Mouse (Mus musculus) ovary, postnatal 36 days (tissue): ENCODE data around the gene Glis3.

ENCODE experiments used
- DNase-seq: peaks from one replicate; pipeline ENCODE4 v3.0.0; 2022; ENCODE audit warnings: low spot score, mixed read lengths

Gene Glis3

GRCm38 (mm10) chr19:28328444-28329110 lies 351.3 kb downstream of the Glis3 start:
- no peak for DNase-seq

DNA sequence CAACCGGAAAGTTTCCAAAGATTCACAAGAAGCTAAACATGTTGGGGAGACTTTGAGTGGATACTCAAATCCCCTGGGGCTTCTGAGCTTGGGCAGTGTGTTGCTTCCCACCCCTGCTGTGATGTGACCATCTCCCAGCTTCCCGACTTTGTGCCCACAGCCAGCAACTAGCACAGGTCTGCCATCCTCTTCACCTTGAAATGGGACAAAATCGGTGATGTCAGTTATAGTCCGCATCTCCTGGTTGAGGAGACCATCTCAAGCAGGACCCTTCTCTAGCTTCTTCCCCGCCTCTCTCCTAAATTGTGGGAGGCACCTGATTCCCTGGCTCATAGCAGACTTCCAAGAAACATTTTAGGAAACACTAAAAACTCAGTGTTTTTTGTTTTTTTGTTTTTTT lies 352.3 kb downstream of the Glis3 start:
- no peak for DNase-seq

- no peak for DNase-seq
Observed at GRCm38 (mm10) chr19:28306036-28306435, 373.8 kb downstream of the Glis3 start.

GRCm38 (mm10) chr19:28305510-28305909 lies 374.4 kb downstream of the Glis3 start:
- DNase-seq, result no peak

DNA sequence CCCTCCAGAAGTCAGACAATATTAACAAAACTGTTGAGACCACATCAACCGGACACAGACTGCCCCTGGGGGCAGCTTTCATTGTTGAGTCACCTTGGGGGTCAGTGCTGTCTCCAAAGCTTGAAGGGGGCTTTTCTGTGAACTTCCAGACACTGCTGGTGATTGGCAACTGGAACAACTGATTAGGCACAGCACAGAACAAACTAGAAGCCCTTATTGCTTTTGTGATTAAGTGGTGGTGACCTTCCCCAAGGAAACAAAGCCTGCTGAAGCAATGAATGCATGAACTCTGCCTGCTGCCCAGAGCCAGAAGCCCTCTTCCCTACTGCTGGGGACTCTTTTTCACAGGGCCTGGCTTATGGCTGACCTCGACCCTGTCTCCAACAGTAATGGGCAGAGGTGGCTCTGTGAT lies 377.0 kb downstream of the Glis3 start:
- DNase-seq, result no peak

- no peak for DNase-seq
Observed at GRCm38 (mm10) chr19:28300226-28300625, 379.7 kb downstream of the Glis3 start.

DNA sequence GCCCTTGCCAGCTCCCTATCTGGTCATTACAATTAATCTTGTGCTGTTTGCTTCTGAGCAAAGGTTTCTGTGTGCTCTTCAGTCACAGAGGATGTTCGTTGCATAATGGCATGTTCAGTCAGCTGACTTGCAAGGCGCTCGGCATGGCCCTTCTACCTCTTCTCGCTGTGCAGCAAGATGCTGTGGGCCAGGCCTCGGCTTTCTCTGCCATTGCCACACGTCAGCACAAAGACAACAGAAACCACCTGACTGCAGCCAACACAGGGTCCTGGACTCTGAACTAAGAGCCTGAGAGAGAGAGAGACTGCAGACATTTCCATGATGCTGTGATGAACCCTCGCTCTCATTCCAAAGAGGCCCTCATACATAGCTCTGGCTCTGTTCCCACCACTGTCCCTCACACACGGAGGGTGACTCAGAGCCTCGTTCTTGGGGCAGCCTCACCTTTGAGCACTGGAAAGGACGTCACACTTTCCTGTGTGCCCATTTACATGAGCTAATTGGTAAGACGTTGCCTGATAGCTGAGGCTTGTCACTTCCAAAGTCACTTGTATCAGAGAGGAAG lies 380.6 kb downstream of the Glis3 start:
- DNase-seq, result no peak

- no peak for DNase-seq
Observed at GRCm38 (mm10) chr19:28298669-28299068, 381.2 kb downstream of the Glis3 start.

GRCm38 (mm10) chr19:28291596-28291995 lies 388.3 kb downstream of the Glis3 start:
- no peak for DNase-seq

GRCm38 (mm10) chr19:28289457-28289856 lies 390.4 kb downstream of the Glis3 start:
- no peak for DNase-seq

DNA sequence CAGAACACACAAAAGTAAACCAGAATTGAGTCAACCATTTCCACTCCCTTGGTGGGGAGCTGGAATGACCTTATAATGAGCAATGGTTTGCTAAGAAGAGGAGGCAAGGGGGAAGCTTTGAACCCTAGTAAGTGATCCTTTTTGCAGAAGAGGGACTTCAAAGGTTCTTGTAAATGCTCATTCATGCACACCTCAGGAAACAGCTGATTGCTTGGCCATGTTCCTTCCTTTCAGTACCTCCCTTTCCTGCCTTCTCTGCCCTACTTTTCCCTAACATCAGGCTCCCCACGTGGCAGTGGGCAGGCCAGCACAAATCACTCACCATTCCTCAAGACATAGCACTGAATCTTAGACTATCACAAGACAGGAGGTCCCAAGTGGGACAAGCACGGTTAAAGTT lies 392.4 kb downstream of the Glis3 start:
- no peak for DNase-seq

DNA sequence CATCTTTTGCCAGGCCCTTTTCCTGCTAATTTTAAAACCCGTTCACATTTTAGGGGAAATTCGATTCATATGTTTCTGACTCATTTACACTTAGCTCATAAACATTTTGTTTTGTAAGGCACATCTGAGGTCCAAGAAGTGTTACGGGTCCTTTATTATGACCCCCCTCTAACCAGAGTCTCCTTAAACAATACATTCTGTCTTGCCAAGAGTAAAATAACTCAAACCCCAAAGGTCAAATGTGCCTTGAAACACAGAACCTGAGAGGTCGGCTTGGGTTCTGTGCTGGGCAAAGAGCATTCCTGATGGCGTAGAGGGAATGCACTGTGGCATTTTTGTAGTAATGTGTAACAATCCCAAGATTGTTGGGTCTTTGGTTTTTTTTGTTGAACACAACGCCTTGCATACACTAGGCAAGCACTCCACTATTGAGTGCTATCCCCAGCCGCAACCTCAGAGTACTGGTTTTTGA lies 395.7 kb downstream of the Glis3 start:
- DNase-seq, result no peak

DNA sequence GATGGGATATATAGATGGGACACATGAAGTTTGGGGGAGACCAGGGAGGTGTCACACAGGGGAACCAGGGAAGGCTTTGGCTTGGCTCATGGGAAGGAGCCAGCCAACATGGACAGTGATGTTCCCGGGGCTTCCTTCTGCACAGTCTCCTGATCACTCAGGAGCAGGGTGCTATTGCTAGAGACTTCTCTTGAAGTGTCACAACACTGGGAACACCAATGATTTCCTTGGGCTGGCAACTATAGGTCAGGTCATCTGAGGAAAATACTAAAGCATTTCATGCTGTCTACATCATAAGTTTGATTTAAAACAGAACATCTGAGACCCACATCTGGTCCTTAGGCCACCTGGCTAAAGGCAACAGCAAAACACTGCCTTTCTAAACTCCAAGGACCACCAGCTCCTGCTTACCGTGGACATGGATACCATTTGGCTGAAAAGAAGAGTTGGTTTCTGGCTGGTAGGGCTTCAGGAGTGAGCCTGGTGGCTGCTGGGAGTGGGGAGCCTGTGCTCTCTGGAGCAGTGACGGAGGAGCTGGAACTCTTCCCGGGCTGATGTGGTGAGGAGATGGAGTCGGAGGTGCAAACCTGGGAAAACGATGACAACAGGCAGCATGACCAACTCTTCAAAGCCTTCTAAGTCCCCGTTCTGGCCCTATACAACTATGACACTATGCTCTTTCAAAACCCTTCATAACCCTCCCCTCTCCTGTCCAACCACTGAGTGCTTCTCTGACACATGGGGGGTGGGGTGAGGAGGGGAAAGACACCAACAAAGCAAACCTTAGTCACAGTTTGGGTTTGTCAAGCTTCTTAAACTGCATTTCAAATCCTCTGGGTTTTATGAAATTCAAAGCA lies 396.4 kb downstream of the Glis3 start:
- DNase-seq, result no peak

GRCm38 (mm10) chr19:28281405-28281804 lies 398.5 kb downstream of the Glis3 start:
- no peak for DNase-seq

- no peak for DNase-seq
Observed at GRCm38 (mm10) chr19:28277104-28277503, 402.8 kb downstream of the Glis3 start.

DNA sequence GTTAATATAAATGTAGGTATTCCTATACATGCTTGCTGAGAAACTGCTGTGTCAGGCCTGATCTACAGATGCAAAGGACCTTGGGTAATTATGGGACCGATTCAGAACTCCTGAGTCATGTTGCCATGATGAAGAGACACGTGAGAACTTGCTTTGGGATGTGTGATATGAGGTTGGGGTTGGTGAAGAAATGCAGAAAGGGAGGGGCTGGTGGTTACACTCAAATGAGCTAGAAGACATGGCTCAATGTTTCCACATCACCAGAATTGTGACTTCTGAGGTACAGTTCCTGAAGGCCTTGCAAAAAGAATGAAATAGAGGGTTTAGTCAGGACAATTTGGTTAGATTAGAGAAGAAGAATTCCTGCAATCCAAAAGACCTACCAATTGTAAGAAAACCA lies 405.4 kb downstream of the Glis3 start:
- no peak for DNase-seq

GRCm38 (mm10) chr19:28273946-28274345 lies 405.9 kb downstream of the Glis3 start:
- no peak for DNase-seq

DNA sequence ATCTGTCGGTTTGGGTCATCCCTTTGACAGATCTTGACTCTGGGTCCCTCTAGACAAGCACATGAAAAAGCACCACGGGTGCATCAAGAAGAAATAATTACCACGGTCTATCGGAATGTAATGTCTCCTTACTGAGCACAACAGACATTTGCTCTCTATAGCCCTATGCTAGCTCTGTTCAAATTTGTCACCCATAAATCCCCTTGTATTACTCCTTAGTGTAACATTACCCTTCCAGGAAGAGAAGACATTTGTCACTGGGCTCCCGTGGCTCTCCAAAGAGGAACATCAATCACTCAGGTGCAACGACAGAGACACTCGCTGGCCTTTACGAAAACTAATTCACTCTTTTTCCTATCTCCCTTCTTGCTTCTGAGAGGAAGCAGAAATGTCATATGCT lies 413.0 kb downstream of the Glis3 start:
- DNase-seq, result no peak

GRCm38 (mm10) chr19:28265776-28266175 lies 414.1 kb downstream of the Glis3 start:
- no peak for DNase-seq

DNA sequence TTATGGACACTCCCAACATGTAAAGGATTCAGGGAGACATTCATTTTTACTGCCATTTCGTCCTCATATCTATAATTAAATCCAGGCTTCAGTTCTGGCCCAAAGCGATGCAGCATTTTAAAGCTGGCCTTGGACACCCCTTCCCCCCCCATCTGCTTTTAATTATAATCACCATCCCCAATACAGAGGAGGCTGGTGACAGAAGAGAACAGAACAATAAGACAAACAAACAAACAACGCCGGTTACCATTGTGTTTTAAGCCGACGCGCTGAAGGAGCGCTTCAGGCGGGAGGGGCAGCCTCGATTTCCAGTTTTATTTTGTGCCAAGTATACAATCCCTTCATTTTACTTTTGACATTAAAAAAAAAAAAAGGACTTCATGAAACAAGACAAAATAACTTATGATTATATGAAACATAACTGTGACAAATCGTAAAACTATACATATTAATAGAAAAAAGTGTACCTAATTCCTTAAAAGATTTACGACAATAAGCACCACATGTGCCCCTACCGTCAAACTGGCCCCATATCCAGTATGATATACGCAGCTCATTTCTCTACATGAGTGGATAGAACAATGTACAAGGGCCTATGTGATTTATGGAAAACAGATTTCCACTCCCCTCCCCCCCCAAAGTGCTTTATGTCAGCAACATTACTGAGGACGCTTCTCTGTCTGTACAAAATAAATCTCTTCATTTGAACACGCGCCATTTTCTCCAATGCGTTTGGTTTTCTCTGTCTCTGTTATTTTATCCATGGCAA lies 420.8 kb downstream of the Glis3 start:
- DNase-seq, result no peak

- no peak for DNase-seq
Observed at GRCm38 (mm10) chr19:28258480-28258879, 421.4 kb downstream of the Glis3 start.

DNA sequence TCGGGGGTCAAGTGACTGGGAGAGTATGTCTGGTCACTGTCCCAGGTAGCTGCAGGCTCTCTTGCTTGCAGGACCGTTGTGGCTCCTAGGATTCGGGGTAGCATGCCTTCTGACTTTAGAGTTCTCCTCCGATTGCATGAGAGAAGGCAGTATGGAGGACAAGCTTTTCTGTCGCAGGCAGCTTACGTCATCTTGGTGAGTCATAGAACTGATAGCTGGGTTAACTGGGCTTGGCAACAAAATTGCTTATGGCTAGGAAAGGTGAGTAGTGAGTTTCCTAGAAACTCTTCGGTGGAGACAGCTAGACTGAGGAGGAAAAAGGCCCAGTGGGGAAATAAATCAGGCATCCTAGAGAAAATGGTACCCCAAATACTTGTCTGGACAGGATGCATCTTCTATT lies 432.5 kb downstream of the Glis3 start:
- DNase-seq, result no peak
